Mouse (Mus musculus) lung, postnatal 0 days (tissue): ENCODE results near the gene Agtpbp1. TPM values are rescaled to one million over a fixed set of nuclear protein-coding genes. Genes with fewer than 3 reads are reported as not detected.

Experiments used
- ATAC-seq: fragments of 200-750 bp; cut with Nextera tagmentation; 2 replicates; pipeline ENCODE4 v1.8.0; 2017; ENCODE audit warnings: moderate library complexity
- DNase-seq: peaks from one replicate; pipeline ENCODE4 v3.0.0-alpha.2; 2016; ENCODE audit warnings: low spot score
- H3K27ac ChIP-seq: fragments of 300-500 bp; sonication (generic); 2 replicates; pipeline ENCODE4 v1.5.1; 2014; ENCODE audit warnings: antibody characterized with exemption, mild to moderate bottlenecking, low read length, mixed read lengths
- H3K27me3 ChIP-seq: fragments of 300-500 bp; sonication (generic); replicated peaks from 2 replicates; pipeline ENCODE4 v1.6.1; 2014; ENCODE audit warnings: low read length, mixed read lengths; ENCODE audit not compliant: insufficient read depth
- H3K36me3 ChIP-seq: fragments of 300-500 bp; sonication (generic); 2 replicates; pipeline ENCODE4 v1.6.1; 2014; ENCODE audit warnings: low read length, mixed read lengths; ENCODE audit not compliant: insufficient read depth
- H3K4me1 ChIP-seq: fragments of 300-500 bp; sonication (generic); 2 replicates; pipeline ENCODE4 v1.6.1; 2014; ENCODE audit warnings: antibody characterized with exemption, low read depth, low read length, mixed read lengths; ENCODE audit not compliant: insufficient read depth
- H3K4me2 ChIP-seq: fragments of 300-500 bp; sonication (generic); replicated peaks from 2 replicates; pipeline ENCODE4 v1.6.1; 2014; ENCODE audit warnings: low read depth, mild to moderate bottlenecking, low read length, moderate library complexity, mixed read lengths
- H3K4me3 ChIP-seq: fragments of 300-500 bp; sonication (generic); 2 replicates; pipeline ENCODE4 v1.5.1; 2014; ENCODE audit warnings: low read depth, low read length
- H3K9ac ChIP-seq: fragments of 300-500 bp; sonication (generic); replicated peaks from 2 replicates; pipeline ENCODE4 v1.6.1; 2014; ENCODE audit warnings: low read depth, mild to moderate bottlenecking
- H3K9me3 ChIP-seq: fragments of 300-500 bp; sonication (generic); 2 replicates; pipeline ENCODE4 v1.6.1; 2016; ENCODE audit warnings: low read length, mixed read lengths
- CTCF ChIP-seq: IDR thresholded peaks from 2 replicates; pipeline ENCODE4 v1.5.1; 2016; ENCODE audit warnings: antibody characterized with exemption, mild to moderate bottlenecking
- EP300 ChIP-seq: IDR thresholded peaks from 2 replicates; pipeline ENCODE4 v1.6.1; 2016; ENCODE audit warnings: antibody characterized with exemption, mild to moderate bottlenecking, control low read depth
- WGBS: fragments of 180-500 bp; shearing (Covaris S2); extraction: QIAGEN DNeasy Blood & Tissue Kit; methylation state at CpG from one replicate; pipeline ENCODE4 v1.1.7; 2014; 5-methylcytosine and 5-hydroxymethylcytosine counted together
- polyA plus RNA-seq: library from polyadenylated mRNA; unstranded; fragments of >200 nt; fragmentation: Nextera tagmentation; extraction: Ambion mirVana; gene quantifications from 2 replicates; pipeline ENCODE4 v1.2.1, GENCODE M21; 2015

The Agtpbp1 gene
- polyA plus RNA-seq, 1 experiment from 2014 or later: 14.1 TPM

DNA sequence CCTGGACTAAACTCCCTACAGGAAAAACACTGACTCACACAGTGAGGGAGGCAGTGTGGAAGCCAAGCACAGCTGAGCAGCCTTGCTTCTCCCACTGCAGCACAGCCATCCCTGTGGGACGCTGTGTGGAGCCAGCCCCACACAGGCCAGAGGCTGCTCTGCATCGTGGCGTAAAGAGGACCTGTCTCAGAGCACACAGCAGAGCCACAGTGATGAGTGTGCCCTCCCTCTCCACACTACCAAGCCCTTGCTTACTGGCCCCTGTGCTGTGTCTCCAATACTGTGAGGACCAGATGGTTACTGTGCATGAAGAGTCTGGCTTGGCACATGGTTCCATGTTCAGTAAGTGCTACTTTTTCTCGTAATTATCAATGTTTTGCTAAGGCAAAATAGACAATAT lies 79.2 kb downstream of the Agtpbp1 start:
- Histone ChIP-seq H3K4me2 (no peak overlapping the region), H3K9ac (no peak overlapping the region), H3K4me3 (no peak overlapping the region), H3K9me3 (no peaks in the 10 kb centered on the region), H3K4me1 (peaks cover 10% of the 10 kb centered on the region; the same call in 1 of the 2 replicates), H3K27me3 (no peaks in the 10 kb centered on the region), H3K27ac (no peak overlapping the region), H3K36me3 (no peaks in the 10 kb centered on the region)
- no peak for ATAC-seq
- no peak for DNase-seq
- WGBS: 78% methylated on average over 4 of the region's 4 CpGs
- TF ChIP-seq CTCF (no peak), EP300 (no peak)

DNA sequence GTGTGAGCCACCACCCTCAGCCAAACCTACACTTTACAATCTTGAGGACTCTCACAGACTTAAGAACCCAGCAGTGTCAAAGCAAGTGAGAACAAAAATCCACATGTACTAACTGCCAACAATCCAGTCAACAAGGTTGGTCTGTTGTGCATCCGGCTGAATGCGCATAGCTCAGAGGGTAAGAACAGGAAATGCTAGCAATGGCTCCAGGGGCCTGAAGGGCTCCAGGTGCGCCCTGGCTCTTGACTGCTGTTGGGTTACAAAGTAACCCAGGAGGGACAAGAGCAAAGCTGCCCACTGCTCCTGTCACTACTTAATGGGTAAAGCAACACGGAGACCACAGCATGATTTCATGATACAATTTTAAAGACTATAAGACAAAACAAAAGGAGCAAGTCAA lies 81.4 kb downstream of the Agtpbp1 start:
- no peak overlapping the region for H3K4me3 ChIP-seq
- peak overlapping the region; percentile 39; the same call in 1 of the 2 replicates for H3K27ac ChIP-seq
- H3K9me3 ChIP-seq: no peaks in the 10 kb centered on the region
- WGBS: 58% methylated on average over 4 of the region's 4 CpGs
- H3K4me1 ChIP-seq: no peaks in the 10 kb centered on the region; the same call in 1 of the 2 replicates
- H3K36me3 ChIP-seq: no peaks in the 10 kb centered on the region
- no peak overlapping the region for H3K9ac ChIP-seq
- DNase-seq: no peak
- H3K27me3 ChIP-seq: no peaks in the 10 kb centered on the region
- no peak for TF ChIP-seq CTCF
- no peak for TF ChIP-seq EP300
- no peak overlapping the region for H3K4me2 ChIP-seq
- peak; percentile 40 for ATAC-seq

DNA sequence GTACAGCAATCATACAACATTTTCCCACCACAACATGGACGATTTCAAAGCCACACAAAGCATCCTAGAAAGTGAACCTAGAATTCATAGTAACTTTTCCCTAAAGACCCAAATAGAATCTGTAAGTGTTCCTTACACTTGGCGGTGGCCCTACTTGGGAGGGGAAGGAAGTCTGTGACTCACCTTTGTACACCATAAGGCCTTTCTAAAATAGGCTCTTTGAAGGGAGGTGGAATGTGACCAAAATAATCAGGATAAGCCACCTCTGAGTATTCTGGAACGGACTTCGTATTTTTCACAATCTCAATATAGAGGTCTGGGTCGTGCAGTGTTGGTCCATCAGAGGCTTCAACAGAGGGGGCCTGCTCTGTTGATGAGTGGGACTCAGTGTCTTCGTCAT lies 85.2 kb downstream of the Agtpbp1 start:
- Histone ChIP-seq H3K27me3 (no peaks in the 10 kb centered on the region), H3K9ac (no peak overlapping the region), H3K4me3 (no peak overlapping the region), H3K27ac (no peak overlapping the region), H3K4me1 (no peaks in the 10 kb centered on the region; the same call in 1 of the 2 replicates), H3K9me3 (no peaks in the 10 kb centered on the region), H3K4me2 (no peak overlapping the region), H3K36me3 (peaks cover 1% of the 10 kb centered on the region; the same call in 1 of the 2 replicates)
- 70% methylated on average over 6 of the region's 6 CpGs for WGBS
- DNase-seq (no peak), ATAC-seq (no peak)
- TF ChIP-seq CTCF: no peak
- TF ChIP-seq EP300: no peak

DNA sequence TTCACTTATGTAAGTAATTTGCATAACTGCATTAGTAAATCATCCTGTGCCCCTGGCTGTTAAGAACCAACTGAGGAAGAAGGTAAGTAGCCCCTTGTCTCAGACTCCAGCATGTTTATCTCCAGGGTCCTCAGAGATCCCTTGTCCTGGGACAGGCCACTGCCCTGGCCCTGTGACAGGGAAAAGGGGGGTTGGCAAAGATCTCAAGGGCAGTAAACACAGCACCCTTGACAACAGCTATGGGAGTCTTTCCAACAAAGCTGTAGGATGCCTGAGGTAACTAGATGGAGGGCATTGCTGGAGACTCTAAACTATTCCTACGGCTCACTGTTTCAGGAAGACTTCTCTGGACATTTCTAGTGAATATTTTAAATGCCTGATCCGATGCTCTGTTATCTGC lies 85.7 kb downstream of the Agtpbp1 start:
- 76% methylated on average over 2 of the region's 2 CpGs for WGBS
- no peak overlapping the region for H3K4me3 ChIP-seq
- no peak overlapping the region for H3K9ac ChIP-seq
- TF ChIP-seq EP300 (no peak), CTCF (no peak)
- H3K4me1 ChIP-seq: no peaks in the 10 kb centered on the region; the same call in 1 of the 2 replicates
- no peaks in the 10 kb centered on the region for H3K9me3 ChIP-seq
- H3K36me3 ChIP-seq: peaks cover 6% of the 10 kb centered on the region; the same call in 1 of the 2 replicates
- DNase-seq: no peak
- no peak for ATAC-seq
- H3K27me3 ChIP-seq: no peaks in the 10 kb centered on the region
- H3K4me2 ChIP-seq: no peak overlapping the region
- H3K27ac ChIP-seq: no peak overlapping the region

DNA sequence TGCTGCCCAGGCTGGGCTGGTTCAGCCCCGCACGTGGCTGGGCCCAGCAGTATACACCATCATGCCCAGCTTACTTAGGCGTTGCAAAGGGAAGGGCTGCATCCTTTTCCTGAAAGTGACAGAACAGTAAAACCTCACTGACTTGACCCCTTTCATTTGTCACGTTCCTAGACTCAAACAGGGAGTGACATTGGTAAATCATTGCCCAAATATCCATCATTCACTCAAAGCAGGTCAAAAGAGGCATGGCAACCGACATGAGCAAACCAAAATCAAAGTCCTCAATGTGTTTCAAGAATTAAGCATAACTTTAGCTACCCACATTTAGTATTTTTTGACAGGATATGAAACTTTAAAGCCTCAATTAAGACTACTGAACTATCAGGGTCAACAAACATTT lies 86.8 kb downstream of the Agtpbp1 start:
- Histone ChIP-seq H3K9me3 (no peaks in the 10 kb centered on the region), H3K9ac (no peak overlapping the region), H3K4me2 (no peak overlapping the region), H3K4me3 (no peak overlapping the region), H3K4me1 (no peaks in the 10 kb centered on the region; the same call in 1 of the 2 replicates), H3K27ac (no peak overlapping the region), H3K27me3 (no peaks in the 10 kb centered on the region), H3K36me3 (peaks cover 10% of the 10 kb centered on the region; the same call in 1 of the 2 replicates)
- DNase-seq: no peak
- WGBS: 55% methylated on average over 5 of the region's 5 CpGs
- ATAC-seq: no peak
- TF ChIP-seq CTCF: no peak
- no peak for TF ChIP-seq EP300

DNA sequence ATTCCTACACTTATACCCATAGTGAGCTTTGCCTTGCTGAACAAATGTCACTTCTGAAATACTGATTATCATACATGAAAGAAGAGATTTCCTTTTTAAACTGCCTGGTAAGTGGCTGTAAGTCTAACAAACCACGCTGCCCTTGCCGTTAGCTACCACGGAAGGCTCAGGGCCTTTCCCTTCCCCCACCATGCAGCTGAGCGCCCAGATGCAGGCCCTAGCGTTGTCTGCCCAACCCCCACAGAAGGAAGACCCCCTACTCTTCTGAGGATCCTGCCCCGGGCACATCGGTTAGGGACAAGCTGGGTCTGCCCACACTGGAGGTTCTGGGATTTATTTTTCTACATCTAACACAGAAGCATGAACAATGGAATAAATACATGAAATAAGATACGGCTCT lies 89.2 kb downstream of the Agtpbp1 start:
- H3K36me3 ChIP-seq: peaks cover 10% of the 10 kb centered on the region; the same call in 1 of the 2 replicates
- H3K27ac ChIP-seq: no peak overlapping the region
- no peaks in the 10 kb centered on the region for H3K9me3 ChIP-seq
- H3K4me3 ChIP-seq: no peak overlapping the region
- 37% methylated on average over 8 of the region's 8 CpGs for WGBS
- no peaks in the 10 kb centered on the region for H3K27me3 ChIP-seq
- ATAC-seq: no peak
- H3K4me1 ChIP-seq: no peaks in the 10 kb centered on the region
- no peak for DNase-seq
- no peak for TF ChIP-seq CTCF
- TF ChIP-seq EP300: no peak
- no peak overlapping the region for H3K4me2 ChIP-seq
- H3K9ac ChIP-seq: no peak overlapping the region
